In genomic region chr1:190953009-190953408, GRCm38 (mm10) we compare ENCODE assay signal across 27 mouse cellular contexts. TPM values are rescaled to one million over a fixed set of nuclear protein-coding genes. Genes with fewer than 3 reads are reported as not detected.
DNase-seq lines count a peak whose midpoint lies in the region; ATAC-seq and TF ChIP-seq lines count a peak whose summit lies in the region.
"Had no signal": no experiment of that assay in that cellular context is flagged by ENCODE, and none has a peak within 500 bp of the region (broad histone marks: within the 10 kb centered on the region; RNA-seq: fewer than 3 reads in every experiment).

No protein-coding gene starts in this region.

- no peak overlapping the region for H3K4me2 ChIP-seq in heart, embryonic 12.5 days
- no peak overlapping the region for H3K4me2 ChIP-seq in heart, postnatal 0 days (ENCODE audit: low read depth, low read length)
- H3K4me2 ChIP-seq in embryonic facial prominence, embryonic 13.5 days = no peak overlapping the region
- no peak overlapping the region for H3K4me2 ChIP-seq in stomach, postnatal 0 days (replicated peaks; ENCODE audit: low read depth)
- H3K4me2 ChIP-seq: hindbrain, embryonic 13.5 days; kidney, embryonic 15.5 days; limb, embryonic 12.5 days; liver, embryonic 13.5 days; midbrain, embryonic 13.5 days had no signal

- intact Hi-C loops in heart, postnatal 25 days (cut with DNase I) = no loop called here

- peak; percentile 74 for ATAC-seq in heart, embryonic 12.5 days (ENCODE audit: insufficient number of reproducible peaks, low FRiP score)
- ATAC-seq in heart, postnatal 0 days (ENCODE audit: insufficient read depth, low read depth) = peak; percentile 90
- no peak for ATAC-seq in embryonic facial prominence, embryonic 13.5 days (ENCODE audit: insufficient number of reproducible peaks, insufficient read depth, low FRiP score, low TSS enrichment, low read depth)
- no peak for ATAC-seq in stomach, postnatal 0 days (ENCODE audit: low FRiP score, low TSS enrichment)
- ATAC-seq: CD4-positive, CD25-positive, alpha-beta regulatory T cell, adult 4 months; forebrain, embryonic 14.5 days; lung, postnatal 0 days; midbrain, embryonic 13.5 days had no signal

- H3K9me3 ChIP-seq in heart, embryonic 12.5 days (replicated peaks) = no peaks in the 10 kb centered on the region
- no peaks in the 10 kb centered on the region for H3K9me3 ChIP-seq in heart, postnatal 0 days (replicated peaks; ENCODE audit: control insufficient read depth, low read length)
- H3K9me3 ChIP-seq in embryonic facial prominence, embryonic 13.5 days = no peaks in the 10 kb centered on the region
- no peaks in the 10 kb centered on the region for H3K9me3 ChIP-seq in stomach, postnatal 0 days (ENCODE audit: control insufficient read depth, low read length)
- H3K9me3 ChIP-seq: hindbrain, embryonic 13.5 days; kidney, embryonic 15.5 days; limb, embryonic 12.5 days; liver, embryonic 13.5 days; megakaryocyte, embryonic 14.5 days; midbrain, embryonic 13.5 days had no signal

- no peak for TF ChIP-seq CTCF in heart, postnatal 0 days (IDR thresholded peaks at IDR 0.05; ENCODE audit: low read depth)
- TF ChIP-seq CTCF in embryonic fibroblast, embryonic 13.5 days (IDR thresholded peaks at IDR 0.05; ENCODE audit: borderline replicate concordance, insufficient read depth, low read length) = no peak
- no peak for TF ChIP-seq CTCF in stomach, postnatal 0 days (IDR thresholded peaks at IDR 0.05; ENCODE audit: low read depth)

- no peak for DNase-seq in heart, postnatal 25 days (ENCODE audit: low spot score)
- DNase-seq in heart, postnatal 0 days (ENCODE audit: low spot score) = peak; percentile 86
- no peak for DNase-seq in heart, adult 11 months
- DNase-seq in stomach, postnatal 0 days (ENCODE audit: low spot score) = no peak
- no peak for DNase-seq in cerebellum, adult 9-11 months
- DNase-seq: adrenal gland, adult 2 months; adrenal gland, postnatal 36 days; cerebellum, adult 18-20 months; cerebellum, postnatal 14 days; gastrocnemius, postnatal 25 days; kidney, adult 18-20 months; kidney, postnatal 25 days; liver, embryonic 13.5 days; lung, adult 18-20 months; thymus, postnatal 4 days had no signal

- no peak overlapping the region for H3K4me3 ChIP-seq in heart, embryonic 12.5 days
- no peak overlapping the region for H3K4me3 ChIP-seq in heart, postnatal 0 days (ENCODE audit: low read depth, low read length)
- no peak overlapping the region for H3K4me3 ChIP-seq in embryonic facial prominence, embryonic 13.5 days
- no peak overlapping the region for H3K4me3 ChIP-seq in embryonic fibroblast, embryonic 13.5 days (ENCODE audit: insufficient read depth, low read length)
- H3K4me3 ChIP-seq in stomach, postnatal 0 days (ENCODE audit: low read depth, low read length) = no peak overlapping the region
- H3K4me3 ChIP-seq: hindbrain, embryonic 13.5 days; kidney, embryonic 15.5 days; limb, embryonic 12.5 days; liver, embryonic 13.5 days; megakaryocyte, embryonic 14.5 days; midbrain, embryonic 13.5 days had no signal

- no peak for TF ChIP-seq EP300 in heart, postnatal 0 days (IDR thresholded peaks at IDR 0.05; ENCODE audit: low read depth)
- no peak for TF ChIP-seq EP300 in stomach, postnatal 0 days (optimal IDR thresholded peaks at IDR 0.05)

- WGBS in heart, embryonic 12.5 days = 39% methylated on average over 3 of the region's 3 CpGs
- WGBS in heart, postnatal 0 days = 33% methylated on average over 3 of the region's 3 CpGs
- 35% methylated on average over 3 of the region's 3 CpGs for WGBS in embryonic facial prominence, embryonic 13.5 days
- WGBS in stomach, postnatal 0 days = 69% methylated on average over 3 of the region's 3 CpGs

- TF ChIP-seq POLR2A in embryonic fibroblast, embryonic 13.5 days (IDR thresholded peaks at IDR 0.05; ENCODE audit: low read depth, low read length) = no peak

- no peak overlapping the region for H3K9ac ChIP-seq in heart, embryonic 12.5 days
- H3K9ac ChIP-seq in heart, postnatal 0 days (replicated peaks; ENCODE audit: low read depth, low read length) = no peak overlapping the region
- 0 out of 2 replicates have a peak overlapping the region, but pooled peaks have one; percentile 36 for H3K9ac ChIP-seq in embryonic facial prominence, embryonic 13.5 days
- H3K9ac ChIP-seq in stomach, postnatal 0 days (ENCODE audit: low read length) = no peak overlapping the region
- H3K9ac ChIP-seq: hindbrain, embryonic 13.5 days; kidney, embryonic 15.5 days; limb, embryonic 12.5 days; liver, embryonic 13.5 days; midbrain, embryonic 13.5 days had no signal

- H3K36me3 ChIP-seq in heart, embryonic 12.5 days = peaks cover 90% of the 10 kb centered on the region
- H3K36me3 ChIP-seq in heart, postnatal 0 days (replicated peaks; ENCODE audit: control insufficient read depth, insufficient read depth, low read length) = peaks cover 32% of the 10 kb centered on the region
- H3K36me3 ChIP-seq in embryonic facial prominence, embryonic 13.5 days = peaks cover 99% of the 10 kb centered on the region
- H3K36me3 ChIP-seq in stomach, postnatal 0 days (ENCODE audit: control insufficient read depth, insufficient read depth, low read length) = no peaks in the 10 kb centered on the region; the same call in 1 of the 2 replicates
- H3K36me3 ChIP-seq: liver, embryonic 13.5 days had no signal

- H3K27ac ChIP-seq in heart, embryonic 12.5 days (ENCODE audit: poor library complexity, severe bottlenecking) = peak overlapping the region; percentile 92
- peak overlapping the region; percentile 93 for H3K27ac ChIP-seq in heart, postnatal 0 days (ENCODE audit: low read depth)
- no peak overlapping the region for H3K27ac ChIP-seq in embryonic facial prominence, embryonic 13.5 days
- peak overlapping the region; percentile 14; the same call in 1 of the 2 replicates for H3K27ac ChIP-seq in embryonic fibroblast, embryonic 13.5 days (ENCODE audit: insufficient read depth, low read length)
- no peak overlapping the region for H3K27ac ChIP-seq in stomach, postnatal 0 days (replicated peaks)
- H3K27ac ChIP-seq: hindbrain, embryonic 13.5 days; kidney, embryonic 15.5 days; liver, embryonic 13.5 days; midbrain, embryonic 13.5 days had no signal

- H3K4me1 ChIP-seq in heart, embryonic 12.5 days (replicated peaks) = peaks cover 46% of the 10 kb centered on the region
- peaks cover 23% of the 10 kb centered on the region for H3K4me1 ChIP-seq in heart, postnatal 0 days (ENCODE audit: control insufficient read depth, insufficient read depth)
- peaks cover 11% of the 10 kb centered on the region for H3K4me1 ChIP-seq in embryonic facial prominence, embryonic 13.5 days
- H3K4me1 ChIP-seq in embryonic fibroblast, embryonic 13.5 days (ENCODE audit: control insufficient read depth, insufficient read depth, low read length) = peaks cover 5% of the 10 kb centered on the region
- no peaks in the 10 kb centered on the region for H3K4me1 ChIP-seq in stomach, postnatal 0 days (replicated peaks; ENCODE audit: control insufficient read depth, insufficient read depth)
- H3K4me1 ChIP-seq: hindbrain, embryonic 13.5 days; kidney, embryonic 15.5 days; limb, embryonic 12.5 days; midbrain, embryonic 13.5 days had no signal

- H3K27me3 ChIP-seq in heart, embryonic 12.5 days (replicated peaks) = no peaks in the 10 kb centered on the region
- no peaks in the 10 kb centered on the region for H3K27me3 ChIP-seq in heart, postnatal 0 days (ENCODE audit: control insufficient read depth, insufficient read depth, low read length)
- H3K27me3 ChIP-seq in embryonic facial prominence, embryonic 13.5 days = no peaks in the 10 kb centered on the region
- no peaks in the 10 kb centered on the region for H3K27me3 ChIP-seq in stomach, postnatal 0 days (ENCODE audit: control insufficient read depth, insufficient read depth, low read length)
- H3K27me3 ChIP-seq: hindbrain, embryonic 13.5 days; kidney, embryonic 15.5 days; limb, embryonic 12.5 days; liver, embryonic 13.5 days; midbrain, embryonic 13.5 days had no signal

RNA-seq across cellular contexts. Expression of gene Vash2, which starts 26.1 kb away (rescaled TPM):
- 68.6 and 74.0 TPM in 2 replicates for polyA plus RNA-seq in heart, embryonic 12.5 days (2016; fragmentation: Nextera tagmentation; extraction: Ambion mirVana)
- under 1 TPM; 0.62 to 0.64 TPM for total RNA-seq in heart, postnatal 25 days (2021)
- total RNA-seq in heart, postnatal 0 days (2014; rRNA removed; ENCODE audit: low replicate concordance) = 21.9 and 39.5 TPM in 2 replicates
- polyA plus RNA-seq in heart, postnatal 0 days (2015; fragmentation: Nextera tagmentation; extraction: Ambion mirVana) = 18.9 and 23.5 TPM in 2 replicates
- 54.3 and 54.7 TPM in 2 replicates for polyA plus RNA-seq in embryonic facial prominence, embryonic 13.5 days (2015; fragmentation: Nextera tagmentation; extraction: Ambion mirVana)
- polyA plus RNA-seq in embryonic fibroblast, embryonic 13.5 days (2011; ENCODE audit: insufficient read length, low read depth, missing spikeins) = 13.1 and 18.1 TPM in 2 replicates
- polyA plus RNA-seq in stomach, postnatal 0 days (2015; fragmentation: Nextera tagmentation; extraction: Ambion mirVana) = 3.8 and 4.2 TPM in 2 replicates
- total RNA-seq: monocyte, adult 5-6 weeks had no signal

RNA-seq across cellular contexts. Expression of gene Angel2, which starts 28.1 kb away (rescaled TPM):
- polyA plus RNA-seq in heart, embryonic 12.5 days (2016; fragmentation: Nextera tagmentation; extraction: Ambion mirVana) = 38.2 and 38.3 TPM in 2 replicates
- 10 to 100 TPM; 26.6 to 28.3 TPM for total RNA-seq in heart, postnatal 25 days (2021)
- 17.4 and 23.8 TPM in 2 replicates for total RNA-seq in heart, postnatal 0 days (2014; rRNA removed; ENCODE audit: low replicate concordance)
- polyA plus RNA-seq in heart, postnatal 0 days (2015; fragmentation: Nextera tagmentation; extraction: Ambion mirVana) = 25.1 and 26.0 TPM in 2 replicates
- 51.5 and 60.1 TPM in 2 replicates for polyA plus RNA-seq in embryonic facial prominence, embryonic 13.5 days (2015; fragmentation: Nextera tagmentation; extraction: Ambion mirVana)
- polyA plus RNA-seq in embryonic fibroblast, embryonic 13.5 days (2011; ENCODE audit: insufficient read length, low read depth, missing spikeins) = 34.8 and 50.1 TPM in 2 replicates
- 20.5 and 22.0 TPM in 2 replicates for polyA plus RNA-seq in stomach, postnatal 0 days (2015; fragmentation: Nextera tagmentation; extraction: Ambion mirVana)

RNA-seq across cellular contexts. Expression of gene Rps6kc1, which starts 41.4 kb away (rescaled TPM):
- 11.9 and 13.1 TPM in 2 replicates for polyA plus RNA-seq in heart, embryonic 12.5 days (2016; fragmentation: Nextera tagmentation; extraction: Ambion mirVana)
- total RNA-seq in heart, postnatal 25 days (2021) = 10 to 100 TPM; 16.6 to 16.9 TPM
- total RNA-seq in heart, postnatal 0 days (2014; rRNA removed; ENCODE audit: low replicate concordance) = 9.7 and 17.5 TPM in 2 replicates
- polyA plus RNA-seq in heart, postnatal 0 days (2015; fragmentation: Nextera tagmentation; extraction: Ambion mirVana) = 6.7 and 7.3 TPM in 2 replicates
- 16.9 and 18.4 TPM in 2 replicates for polyA plus RNA-seq in embryonic facial prominence, embryonic 13.5 days (2015; fragmentation: Nextera tagmentation; extraction: Ambion mirVana)
- 25.0 and 28.7 TPM in 2 replicates for polyA plus RNA-seq in embryonic fibroblast, embryonic 13.5 days (2011; ENCODE audit: insufficient read length, low read depth, missing spikeins)
- 4.5 TPM in 2 replicates for polyA plus RNA-seq in stomach, postnatal 0 days (2015; fragmentation: Nextera tagmentation; extraction: Ambion mirVana)

Comparison
In these comparisons a context has a peak if more than half of its experiments do, and no peak if none do; other contexts are left out.
1. ATAC-seq: peak in heart, embryonic 12.5 days (single experiment) and heart, postnatal 0 days (single experiment); none in embryonic facial prominence, embryonic 13.5 days (single experiment) and stomach, postnatal 0 days (single experiment).
2. H3K27ac ChIP-seq: peak in heart, embryonic 12.5 days (single experiment), heart, postnatal 0 days (single experiment) and embryonic fibroblast, embryonic 13.5 days (single experiment); none in embryonic facial prominence, embryonic 13.5 days (single experiment) and stomach, postnatal 0 days (single experiment).